Mouse (Mus musculus): ENCODE results near the gene Hspb8.
"Not testable (repeated sequence)": the region's sequence is repeated elsewhere in the genome, so short reads cannot be mapped to it uniquely, and the experiment has no call there.

Hspb8 gene

DNA sequence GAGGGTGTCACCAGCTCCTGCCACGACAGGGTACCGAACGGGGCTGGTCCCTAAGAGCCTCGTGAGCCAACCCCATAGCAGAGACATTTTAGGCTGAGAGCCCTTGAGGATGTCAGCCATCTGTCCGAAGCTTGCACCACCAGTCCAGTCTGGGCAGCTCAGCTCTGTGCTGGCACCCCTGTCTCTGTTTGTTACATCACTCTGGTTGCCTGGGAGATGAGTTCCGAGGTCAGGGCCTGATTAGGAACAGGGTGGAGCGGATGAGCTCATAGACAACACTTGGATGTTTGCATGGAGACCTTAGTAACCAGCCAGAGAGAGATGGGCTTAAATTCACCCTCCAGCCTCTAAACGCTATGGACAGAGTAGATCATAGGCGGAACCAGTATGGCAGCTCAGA lies 30.1 kb downstream of the Hspb8 start:
- in situ Hi-C loops (cut with MboI, MseI): no loop called here

- in situ Hi-C loops (cut with MboI, MseI): no loop called here
Measured at GRCm38 (mm10) chr5:116389856-116390542, 32.7 kb downstream of the Hspb8 start.

- in situ Hi-C loops (cut with MboI, MseI): no loop called here
Measured at GRCm38 (mm10) chr5:116389321-116389720, 33.3 kb downstream of the Hspb8 start.

DNA sequence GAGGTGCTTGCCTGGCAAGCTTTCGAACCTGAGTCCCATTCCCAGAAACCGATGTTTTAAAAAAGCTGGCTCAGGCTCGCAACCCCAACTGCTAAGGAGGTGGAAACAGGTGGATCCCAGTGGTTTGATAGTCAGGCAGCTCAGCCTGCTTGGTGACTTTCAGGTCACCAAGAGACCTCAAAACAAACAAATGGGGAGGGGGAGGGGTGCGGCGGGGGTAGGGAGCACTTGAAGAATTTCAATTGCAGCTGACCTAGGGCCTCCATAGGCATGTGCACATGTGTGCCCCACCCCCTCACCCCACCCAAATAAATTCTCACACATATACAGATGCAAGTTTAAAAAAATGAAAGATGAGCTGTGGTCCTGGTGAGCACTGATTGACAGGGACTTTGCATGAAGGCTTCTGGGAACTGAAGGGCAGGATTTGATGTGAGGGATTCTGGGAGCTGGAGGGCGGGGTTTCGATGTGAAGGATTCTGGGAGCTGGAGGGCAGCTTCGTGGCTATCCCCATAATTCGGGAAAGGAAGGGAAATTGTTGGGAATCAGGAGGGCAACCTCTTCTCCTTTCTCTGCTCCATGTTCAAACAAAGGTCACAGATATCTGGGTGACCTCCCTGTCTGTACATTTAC lies 35.2 kb downstream of the Hspb8 start:
- in situ Hi-C loops (cut with MboI, MseI): no loop called here

- in situ Hi-C loops (cut with MboI, MseI): no loop called here
Measured at GRCm38 (mm10) chr5:116386020-116386419, 36.6 kb downstream of the Hspb8 start.

GRCm38 (mm10) chr5:116382646-116383045 lies 40.0 kb downstream of the Hspb8 start:
- in situ Hi-C loops (cut with MboI, MseI): not testable (repeated sequence)

DNA sequence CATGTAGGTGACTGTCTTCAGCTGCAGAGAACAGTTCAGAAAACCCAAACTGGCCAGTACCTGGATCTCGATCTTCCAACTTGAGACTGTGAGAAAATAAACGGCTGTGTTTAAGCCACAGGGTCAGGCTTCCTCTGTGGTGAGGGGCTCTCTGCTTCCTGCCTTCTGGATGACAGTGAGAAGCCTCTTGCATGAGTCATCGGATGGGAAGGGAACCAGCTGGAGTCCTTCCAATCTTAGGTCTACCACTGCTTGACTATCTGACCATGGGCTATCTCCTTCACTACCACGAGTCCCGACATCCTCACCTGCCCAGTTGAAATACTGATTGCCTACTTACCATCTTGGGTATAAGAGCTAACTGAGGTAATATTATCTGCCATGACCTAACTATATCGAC lies 40.9 kb downstream of the Hspb8 start:
- in situ Hi-C loops (cut with MboI, MseI): no loop called here

DNA sequence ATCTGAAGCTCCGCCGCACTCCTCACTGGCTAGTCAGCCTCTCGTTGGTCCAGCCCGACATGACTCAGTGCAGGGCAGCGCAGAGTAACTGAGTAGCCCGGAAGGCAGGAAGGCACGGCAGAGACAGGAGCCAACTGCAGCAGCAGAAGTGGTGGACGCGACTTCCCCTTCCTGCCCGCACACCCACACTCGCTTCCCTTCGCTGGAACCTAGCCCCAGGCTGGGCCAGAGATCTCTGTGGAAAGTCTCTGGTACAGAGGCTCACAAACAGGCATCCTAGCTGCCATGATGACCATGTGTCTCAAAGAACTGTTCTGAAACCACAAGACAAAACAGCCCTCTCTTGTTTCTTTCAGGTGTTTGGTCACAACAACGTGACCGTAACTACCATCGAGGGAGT lies 41.4 kb downstream of the Hspb8 start:
- in situ Hi-C loops (cut with MboI, MseI): no loop called here

DNA sequence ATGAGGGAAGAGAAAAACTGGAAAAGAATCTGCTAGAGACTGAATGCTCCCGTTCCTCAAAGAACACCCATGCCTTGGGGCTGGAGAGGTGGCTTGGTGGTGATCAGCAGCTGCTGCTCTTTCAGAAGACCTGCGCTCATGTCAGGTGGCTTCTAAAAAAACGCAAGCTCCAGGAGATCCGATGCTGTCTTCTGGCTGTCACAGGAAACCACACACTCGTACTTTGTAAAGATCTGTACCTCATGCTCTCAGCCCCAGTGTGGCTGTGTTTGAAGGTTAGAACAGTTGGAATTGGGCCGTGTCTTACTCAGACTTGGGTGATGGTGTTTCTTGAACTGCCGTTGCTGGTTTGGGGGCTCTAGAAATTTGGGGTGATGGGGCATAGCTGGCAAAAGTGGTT lies 42.3 kb downstream of the Hspb8 start:
- in situ Hi-C loops (cut with MboI, MseI): no loop called here

- in situ Hi-C loops (cut with MboI, MseI): no loop called here
Measured at GRCm38 (mm10) chr5:116378872-116379271, 43.8 kb downstream of the Hspb8 start.

- in situ Hi-C loops (cut with MboI, MseI): no loop called here
Measured at GRCm38 (mm10) chr5:116367923-116368322, 54.7 kb downstream of the Hspb8 start.

DNA sequence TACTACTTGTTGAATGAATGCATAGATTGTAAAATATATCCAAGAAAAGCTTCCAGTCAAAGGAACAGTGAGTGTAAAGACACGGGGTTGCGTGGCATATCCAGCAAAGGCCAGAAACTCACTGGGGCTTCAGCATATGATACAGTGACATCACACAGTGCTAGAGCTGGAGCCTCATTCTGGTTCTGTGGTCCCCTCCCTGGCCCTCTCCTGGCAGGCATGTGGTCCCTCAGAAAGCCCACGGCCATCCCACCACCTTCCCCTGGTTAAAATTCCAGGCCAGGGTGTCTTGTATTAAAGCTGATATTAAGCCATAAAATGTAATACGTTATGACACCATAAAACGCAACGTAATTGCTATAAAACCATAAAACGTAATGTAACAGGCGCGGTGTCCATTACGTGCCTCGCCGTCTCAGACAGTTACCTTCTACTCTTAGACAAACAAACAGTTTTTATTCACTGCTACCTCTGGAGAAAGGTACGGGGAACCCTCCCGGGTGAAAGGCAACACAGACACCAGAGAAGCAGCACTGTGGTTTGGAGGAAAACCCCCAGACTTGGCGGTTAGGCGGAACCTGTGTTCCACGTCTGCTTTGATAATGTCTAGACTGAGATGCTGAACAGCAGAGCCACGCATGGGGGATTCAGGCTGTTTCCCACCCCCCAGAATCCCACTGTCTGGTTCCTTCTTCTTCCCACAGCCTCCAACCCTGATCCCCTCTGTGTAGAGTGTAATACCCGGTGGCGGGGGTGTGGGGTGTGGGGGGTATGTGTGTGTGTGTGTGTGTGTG lies 55.6 kb downstream of the Hspb8 start:
- in situ Hi-C loops (cut with MboI, MseI): no loop called here

GRCm38 (mm10) chr5:116361342-116361741 lies 61.3 kb downstream of the Hspb8 start:
- in situ Hi-C loops (cut with MboI, MseI): no loop called here

GRCm38 (mm10) chr5:116360751-116361150 lies 61.9 kb downstream of the Hspb8 start:
- in situ Hi-C loops (cut with MboI, MseI): no loop called here
